In the genomic region with DNA sequence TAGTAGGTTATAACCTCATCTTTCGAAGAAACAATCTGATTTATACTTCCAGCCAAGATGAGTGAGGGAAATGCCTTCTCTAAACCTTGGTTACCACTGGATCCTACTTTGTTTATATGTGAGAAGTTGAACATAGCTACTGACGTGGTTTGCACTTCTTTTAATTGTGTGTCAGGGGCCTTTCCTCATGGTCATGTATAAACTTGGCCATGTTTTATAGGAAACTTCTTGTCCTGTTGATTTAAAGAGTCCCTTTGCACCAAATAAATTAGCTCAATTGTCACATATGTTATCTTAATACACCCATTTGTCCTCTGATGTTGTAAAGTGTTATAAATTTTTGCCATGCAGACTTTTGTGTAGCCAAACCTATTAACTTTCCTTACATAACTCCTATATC, we compare ENCODE assay signal across 25 mouse cellular contexts. TPM values are rescaled to one million over a fixed set of nuclear protein-coding genes. Genes with fewer than 3 reads are reported as not detected.
DNase-seq lines count a peak whose midpoint lies in the region; ATAC-seq and TF ChIP-seq lines count a peak whose summit lies in the region.
"Had no signal": no experiment of that assay in that cellular context is flagged by ENCODE, and none has a peak within 500 bp of the region (broad histone marks: within the 10 kb centered on the region; RNA-seq: fewer than 3 reads in every experiment).

No protein-coding gene starts in this region.

- no peaks in the 10 kb centered on the region for H3K27me3 ChIP-seq in lung, embryonic 14.5 days (ENCODE audit: insufficient read depth, low read length)
- H3K27me3 ChIP-seq in lung, embryonic 16.5 days (ENCODE audit: control insufficient read depth, insufficient read depth, low read depth, low read length) = no peaks in the 10 kb centered on the region
- H3K27me3 ChIP-seq: embryonic facial prominence, embryonic 13.5 days; embryonic facial prominence, embryonic 15.5 days; forebrain, embryonic 12.5 days had no signal

- no peaks in the 10 kb centered on the region for H3K9me3 ChIP-seq in lung, embryonic 14.5 days (ENCODE audit: low read depth, low read length)
- H3K9me3 ChIP-seq in lung, embryonic 16.5 days (ENCODE audit: control insufficient read depth, low read length) = no peaks in the 10 kb centered on the region
- H3K9me3 ChIP-seq: embryonic facial prominence, embryonic 13.5 days; embryonic facial prominence, embryonic 15.5 days; forebrain, embryonic 10.5 days; forebrain, embryonic 12.5 days had no signal

- no peak for TF ChIP-seq CTCF in lung, embryonic 14.5 days (IDR thresholded peaks at IDR 0.05; ENCODE audit: low read depth)

- H3K4me3 ChIP-seq in lung, embryonic 14.5 days (ENCODE audit: low read depth, low read length) = no peak overlapping the region
- H3K4me3 ChIP-seq in lung, embryonic 16.5 days (ENCODE audit: low read length) = no peak overlapping the region
- H3K4me3 ChIP-seq: embryonic facial prominence, embryonic 13.5 days; embryonic facial prominence, embryonic 15.5 days; erythroblast, embryonic 14.5 days; forebrain, embryonic 10.5 days; forebrain, embryonic 12.5 days had no signal

- DNase-seq in lung, embryonic 14.5 days = peak; percentile 76
- DNase-seq in lung, adult 18-20 months = no peak
- DNase-seq in lung, postnatal 25 days (ENCODE audit: low spot score) = no peak
- peak; percentile 20 for DNase-seq in lung, postnatal 10 days
- no peak for DNase-seq in lung, postnatal 4 days
- DNase-seq: adrenal gland, adult 2 months; adrenal gland, postnatal 10 days; adrenal gland, postnatal 25 days; cerebellum, adult 11 months; cerebellum, adult 18-20 months; cerebellum, adult 8-10 months; cerebellum, adult 9-11 months; cerebellum, postnatal 14 days; cerebellum, postnatal 36 days; embryo, embryonic 11 days had no signal

- no peak overlapping the region for H3K27ac ChIP-seq in lung, embryonic 14.5 days (ENCODE audit: low read depth)
- H3K27ac ChIP-seq in lung, embryonic 16.5 days (ENCODE audit: low read length) = no peak overlapping the region
- H3K27ac ChIP-seq: embryonic facial prominence, embryonic 13.5 days; embryonic facial prominence, embryonic 15.5 days; forebrain, embryonic 10.5 days; forebrain, embryonic 12.5 days had no signal

- ATAC-seq in lung, embryonic 14.5 days (ENCODE audit: insufficient read depth) = peak; percentile 82
- peak; percentile 84 for ATAC-seq in lung, embryonic 16.5 days (ENCODE audit: low read depth)
- ATAC-seq: forebrain, embryonic 14.5 days had no signal

- WGBS in lung, embryonic 14.5 days = 42% methylated on average over 2 of the region's 2 CpGs
- 38% methylated on average over 2 of the region's 2 CpGs for WGBS in lung, embryonic 16.5 days

- H3K9ac ChIP-seq in lung, embryonic 14.5 days = no peak overlapping the region
- H3K9ac ChIP-seq in lung, embryonic 16.5 days (ENCODE audit: low read length) = no peak overlapping the region
- H3K9ac ChIP-seq: embryonic facial prominence, embryonic 13.5 days; embryonic facial prominence, embryonic 15.5 days; forebrain, embryonic 12.5 days had no signal

- H3K4me1 ChIP-seq in lung, embryonic 14.5 days (ENCODE audit: insufficient read depth) = no peaks in the 10 kb centered on the region
- no peaks in the 10 kb centered on the region for H3K4me1 ChIP-seq in lung, embryonic 16.5 days (replicated peaks; ENCODE audit: control insufficient read depth, insufficient read depth, low read length)
- H3K4me1 ChIP-seq: embryonic facial prominence, embryonic 13.5 days; embryonic facial prominence, embryonic 15.5 days; forebrain, embryonic 10.5 days; forebrain, embryonic 12.5 days had no signal

- H3K36me3 ChIP-seq in lung, embryonic 14.5 days (ENCODE audit: insufficient read depth) = no peaks in the 10 kb centered on the region
- H3K36me3 ChIP-seq in lung, embryonic 16.5 days (ENCODE audit: control insufficient read depth, insufficient read depth, low read length) = no peaks in the 10 kb centered on the region
- H3K36me3 ChIP-seq: embryonic facial prominence, embryonic 13.5 days; embryonic facial prominence, embryonic 15.5 days; forebrain, embryonic 10.5 days; forebrain, embryonic 12.5 days had no signal

- no peak overlapping the region for H3K4me2 ChIP-seq in lung, embryonic 14.5 days
- no peak overlapping the region for H3K4me2 ChIP-seq in lung, embryonic 16.5 days (ENCODE audit: low read depth, low read length)
- H3K4me2 ChIP-seq: embryonic facial prominence, embryonic 13.5 days; embryonic facial prominence, embryonic 15.5 days; forebrain, embryonic 12.5 days had no signal

RNA-seq across cellular contexts. Expression of gene 1700012A03Rik, which starts 44.1 kb away (rescaled TPM):
- not detected in 2 replicates for polyA plus RNA-seq in lung, embryonic 14.5 days (2014; fragmentation: Nextera tagmentation; extraction: Ambion mirVana)
- not detected in 2 replicates for polyA plus RNA-seq in lung, embryonic 16.5 days (2015; fragmentation: Nextera tagmentation; extraction: Ambion mirVana)
- polyA plus RNA-seq: adrenal gland, adult 2 months; brain, embryonic 14.5 days; C2C12; embryonic facial prominence, embryonic 11.5 days; embryonic facial prominence, embryonic 13.5 days; embryonic facial prominence, embryonic 15.5 days; erythroblast, embryonic 14.5 days; forebrain, embryonic 10.5 days; forebrain, embryonic 12.5 days; forebrain, embryonic 14.5 days had no signal

Comparison
In these comparisons a context has a peak if more than half of its experiments do, and no peak if none do; other contexts are left out.
1. DNase-seq: peak in lung, embryonic 14.5 days (single experiment) and lung, postnatal 10 days (single experiment); none in lung, adult 18-20 months (0 of 2), lung, postnatal 25 days (single experiment) and lung, postnatal 4 days (0 of 2).